In genomic region chr1:152790254-152790653, GRCm38 (mm10) we compare ENCODE assay signal across 9 mouse cellular contexts. TPM values are rescaled to one million over a fixed set of nuclear protein-coding genes. Genes with fewer than 3 reads are reported as not detected.
DNase-seq lines count a peak whose midpoint lies in the region; ATAC-seq and TF ChIP-seq lines count a peak whose summit lies in the region.
"Had no signal": no experiment of that assay in that cellular context is flagged by ENCODE, and none has a peak within 500 bp of the region (broad histone marks: within the 10 kb centered on the region; RNA-seq: fewer than 3 reads in every experiment).

No protein-coding gene starts in this region.

- H3K36me3 ChIP-seq in intestine, embryonic 15.5 days = no peaks in the 10 kb centered on the region
- no peaks in the 10 kb centered on the region for H3K36me3 ChIP-seq in stomach, postnatal 0 days (ENCODE audit: control insufficient read depth, insufficient read depth, low read length)

- peak overlapping the region; percentile 30; the same call in 1 of the 2 replicates for H3K4me2 ChIP-seq in intestine, embryonic 15.5 days (replicated peaks)
- no peak overlapping the region for H3K4me2 ChIP-seq in stomach, postnatal 0 days (replicated peaks; ENCODE audit: low read depth)

- no peaks in the 10 kb centered on the region for H3K27me3 ChIP-seq in intestine, embryonic 15.5 days (replicated peaks)
- H3K27me3 ChIP-seq in stomach, postnatal 0 days (ENCODE audit: control insufficient read depth, insufficient read depth, low read length) = no peaks in the 10 kb centered on the region

- 20% methylated on average over 12 of the region's 12 CpGs for WGBS in intestine, embryonic 15.5 days
- 36% methylated on average over 12 of the region's 12 CpGs for WGBS in lung, adult 2 months
- WGBS in stomach, postnatal 0 days = 37% methylated on average over 12 of the region's 12 CpGs

- no peak for DNase-seq in layer of hippocampus, adult 2 months (ENCODE audit: low spot score in 2 of 2)
- DNase-seq in layer of hippocampus, postnatal 14 days (ENCODE audit: low spot score in 2 of 2) = no peak
- peak; percentile 19 for DNase-seq in Muller cell, postnatal 12 days (ENCODE audit: inconsistent ontology term)
- DNase-seq in embryo, embryonic 11.5 days (ENCODE audit: low read depth, low spot score) = peak; percentile 56
- DNase-seq in lung, adult 2 months = peak; percentile 28
- DNase-seq in stomach, postnatal 0 days (ENCODE audit: low spot score) = no peak
- no peak for DNase-seq in left cerebral cortex, adult 8-10 months (ENCODE audit: low spot score in 2 of 2)

- no peak overlapping the region for H3K9ac ChIP-seq in intestine, embryonic 15.5 days
- no peak overlapping the region for H3K9ac ChIP-seq in stomach, postnatal 0 days (ENCODE audit: low read length)

- H3K27ac ChIP-seq in layer of hippocampus, adult 2 months = no peak overlapping the region
- peak overlapping the region; percentile 67; the same call in 1 of the 2 replicates for H3K27ac ChIP-seq in intestine, embryonic 15.5 days
- H3K27ac ChIP-seq in stomach, postnatal 0 days (replicated peaks) = no peak overlapping the region

- no peaks in the 10 kb centered on the region for H3K9me3 ChIP-seq in intestine, embryonic 15.5 days
- no peaks in the 10 kb centered on the region for H3K9me3 ChIP-seq in stomach, postnatal 0 days (ENCODE audit: control insufficient read depth, low read length)

- peaks cover 15% of the 10 kb centered on the region for H3K4me1 ChIP-seq in intestine, embryonic 15.5 days (replicated peaks)
- H3K4me1 ChIP-seq in lung, adult 2 months (ENCODE audit: control insufficient read depth, insufficient read depth, low read length) = no peaks in the 10 kb centered on the region; the same call in 1 of the 2 replicates
- H3K4me1 ChIP-seq in stomach, postnatal 0 days (replicated peaks; ENCODE audit: control insufficient read depth, insufficient read depth) = 0 out of 2 replicates have a peak, but pooled peaks cover 3% of the 10 kb centered on the region

- H3K4me3 ChIP-seq in layer of hippocampus, adult 2 months = no peak overlapping the region
- H3K4me3 ChIP-seq in intestine, embryonic 15.5 days (replicated peaks) = no peak overlapping the region
- no peak overlapping the region for H3K4me3 ChIP-seq in lung, adult 2 months (replicated peaks; ENCODE audit: extremely low read depth, low read depth, low read length)
- H3K4me3 ChIP-seq in stomach, postnatal 0 days (ENCODE audit: low read depth, low read length) = no peak overlapping the region

- TF ChIP-seq CTCF in layer of hippocampus, adult 2 months (conservative IDR thresholded peaks at IDR 0.05) = peak; percentile 71
- peak; percentile 23; the same call in 1 of the 2 replicates for TF ChIP-seq CTCF in lung, adult 2 months (IDR thresholded peaks at IDR 0.05; ENCODE audit: insufficient read depth, low read length)
- TF ChIP-seq CTCF in stomach, postnatal 0 days (IDR thresholded peaks at IDR 0.05; ENCODE audit: low read depth) = peak; percentile 76

- no peak for TF ChIP-seq POLR2A in lung, adult 2 months (IDR thresholded peaks at IDR 0.05; ENCODE audit: borderline replicate concordance, extremely low read depth, low read depth, low read length)

- TF ChIP-seq EP300 in stomach, postnatal 0 days (optimal IDR thresholded peaks at IDR 0.05) = no peak

- peak; percentile 70 for ATAC-seq in intestine, embryonic 15.5 days
- ATAC-seq in stomach, postnatal 0 days (ENCODE audit: low FRiP score, low TSS enrichment) = 0 out of 2 replicates have a peak, but pooled peaks have one; percentile 35

RNA-seq across cellular contexts. Expression of gene Ncf2, which starts 9.7 kb away (rescaled TPM):
- 1 to 10 TPM; 1.9 to 2.9 TPM for total RNA-seq in layer of hippocampus, adult 2 months (2021)
- 1 to 10 TPM; 2.9 to 3.1 TPM for total RNA-seq in layer of hippocampus, postnatal 14 days (2021)
- polyA plus RNA-seq in intestine, embryonic 15.5 days (2015; fragmentation: Nextera tagmentation; extraction: Ambion mirVana) = 8.3 and 8.8 TPM in 2 replicates
- 10.8 and 14.4 TPM in 2 replicates for polyA plus RNA-seq in lung, adult 2 months (2012; rRNA removed)
- 2.5 and 2.6 TPM in 2 replicates for polyA plus RNA-seq in stomach, postnatal 0 days (2015; fragmentation: Nextera tagmentation; extraction: Ambion mirVana)
- 10 to 100 TPM in 1 of 4 experiments, 1 to 10 TPM in 3; 3.7 to 10.2 (median 6.4) TPM for total RNA-seq in left cerebral cortex, adult 8-10 months (2022)

RNA-seq across cellular contexts. Expression of gene Arpc5, which starts 23.9 kb away (rescaled TPM):
- 100 to 1,000 TPM; 185 to 193 TPM for total RNA-seq in layer of hippocampus, adult 2 months (2021)
- total RNA-seq in layer of hippocampus, postnatal 14 days (2021) = 100 to 1,000 TPM; 237 to 247 TPM
- polyA plus RNA-seq in intestine, embryonic 15.5 days (2015; fragmentation: Nextera tagmentation; extraction: Ambion mirVana) = 327 and 358 TPM in 2 replicates
- polyA plus RNA-seq in lung, adult 2 months (2012; rRNA removed) = 90.4 and 99.5 TPM in 2 replicates
- 350 and 355 TPM in 2 replicates for polyA plus RNA-seq in stomach, postnatal 0 days (2015; fragmentation: Nextera tagmentation; extraction: Ambion mirVana)
- 10 to 100 TPM; 70.5 to 87.7 (median 83.5) TPM for total RNA-seq in left cerebral cortex, adult 8-10 months (2022)

RNA-seq across cellular contexts. Expression of gene Rgl1, which starts 24.1 kb away (rescaled TPM):
- 100 to 1,000 TPM; 126 TPM for total RNA-seq in layer of hippocampus, adult 2 months (2021)
- total RNA-seq in layer of hippocampus, postnatal 14 days (2021) = 10 to 100 TPM; 78.7 to 79.5 TPM
- 44.2 and 44.8 TPM in 2 replicates for polyA plus RNA-seq in intestine, embryonic 15.5 days (2015; fragmentation: Nextera tagmentation; extraction: Ambion mirVana)
- 26.5 and 35.7 TPM in 2 replicates for polyA plus RNA-seq in lung, adult 2 months (2012; rRNA removed)
- 21.0 and 23.0 TPM in 2 replicates for polyA plus RNA-seq in stomach, postnatal 0 days (2015; fragmentation: Nextera tagmentation; extraction: Ambion mirVana)
- 100 to 1,000 TPM; 100 to 110 (median 103) TPM for total RNA-seq in left cerebral cortex, adult 8-10 months (2022)

RNA-seq across cellular contexts. Expression of gene Apobec4, which starts 39.9 kb away (rescaled TPM):
- total RNA-seq in layer of hippocampus, adult 2 months (2021) = not detected
- not detected for total RNA-seq in layer of hippocampus, postnatal 14 days (2021)
- not detected in 2 replicates for polyA plus RNA-seq in intestine, embryonic 15.5 days (2015; fragmentation: Nextera tagmentation; extraction: Ambion mirVana)
- 0.16 and 0.46 TPM in 2 replicates for polyA plus RNA-seq in lung, adult 2 months (2012; rRNA removed)
- polyA plus RNA-seq in stomach, postnatal 0 days (2015; fragmentation: Nextera tagmentation; extraction: Ambion mirVana) = not detected in 2 replicates
- total RNA-seq in left cerebral cortex, adult 8-10 months (2022) = not detected
- polyA plus RNA-seq: stomach, embryonic 16.5 days had no signal

Comparison
In these comparisons a context has a peak if more than half of its experiments do, and no peak if none do; other contexts are left out.
1. DNase-seq: peak in Muller cell, postnatal 12 days (single experiment), embryo, embryonic 11.5 days (single experiment) and lung, adult 2 months (single experiment); none in layer of hippocampus, adult 2 months (0 of 2), layer of hippocampus, postnatal 14 days (0 of 2), stomach, postnatal 0 days (single experiment) and left cerebral cortex, adult 8-10 months (0 of 2).
2. CTCF ChIP-seq: peak in every context shown above with its lines; median percentile 76 in stomach, postnatal 0 days; 71 in layer of hippocampus, adult 2 months; 23 in lung, adult 2 months.